Mouse (Mus musculus): ENCODE results near the gene Ifna6.
"Not testable (repeated sequence)": the region's sequence is repeated elsewhere in the genome, so short reads cannot be mapped to it uniquely, and the experiment has no call there.

Gene Ifna6

GRCm38 (mm10) chr4:88827116-88827515 is at the start of gene Ifna6:
Ifna6 (plus strand) TSS chr4:88827416.
- not testable (repeated sequence) for DNase-seq

- DNase-seq = not testable (repeated sequence)
Measured at GRCm38 (mm10) chr4:88779550-88779949, 47.7 kb upstream of the Ifna6 start, which contains the start of gene Gm13272. Gm13272 (plus strand) TSS chr4:88779850.

GRCm38 (mm10) chr4:88780320-88780719 is 46.9 kb upstream of the Ifna6 start:
- not testable (repeated sequence) for DNase-seq

GRCm38 (mm10) chr4:88781831-88782230 is 45.4 kb upstream of the Ifna6 start, which contains the start of gene Ifnz:
Ifnz (plus strand) TSS chr4:88782131.
- DNase-seq = not testable (repeated sequence)

- DNase-seq = peak; percentile 40
Measured at GRCm38 (mm10) chr4:88782335-88782734, 44.9 kb upstream of the Ifna6 start.

- DNase-seq = not testable (repeated sequence)
Measured at GRCm38 (mm10) chr4:88785409-88785808, 41.8 kb upstream of the Ifna6 start, which contains the start of gene Gm13276. Gm13276 (plus strand) TSS chr4:88785709.

GRCm38 (mm10) chr4:88788402-88788801 is 38.8 kb upstream of the Ifna6 start, which contains the start of gene Gm13277:
Gm13277 (plus strand) TSS chr4:88788632.
- DNase-seq = peak; percentile 85

GRCm38 (mm10) chr4:88791250-88791649 is 36.0 kb upstream of the Ifna6 start, which contains the start of gene Gm13278:
Gm13278 (plus strand) TSS chr4:88791550.
- not testable (repeated sequence) for DNase-seq

- DNase-seq = peak; percentile 77
Measured at GRCm38 (mm10) chr4:88793936-88794675, 33.1 kb upstream of the Ifna6 start, which contains the start of gene Gm13275. Gm13275 (plus strand) TSS chr4:88794487.

GRCm38 (mm10) chr4:88797097-88797496 is 30.1 kb upstream of the Ifna6 start, which contains the start of gene Gm13279:
Gm13279 (plus strand) TSS chr4:88797397.
- not testable (repeated sequence) for DNase-seq

- DNase-seq = not testable (repeated sequence)
Measured at GRCm38 (mm10) chr4:88799365-88799764, 27.9 kb upstream of the Ifna6 start, which contains the start of gene Gm13285. Gm13285 (plus strand) TSS chr4:88799665.

GRCm38 (mm10) chr4:88802954-88803353 is 24.3 kb upstream of the Ifna6 start, which contains the start of gene Gm13287:
Gm13287 (plus strand) TSS chr4:88803254.
- not testable (repeated sequence) for DNase-seq

GRCm38 (mm10) chr4:88805231-88805630 is 22.0 kb upstream of the Ifna6 start, which contains the start of gene Gm13288:
Gm13288 (plus strand) TSS chr4:88805531.
- DNase-seq = not testable (repeated sequence)

GRCm38 (mm10) chr4:88805761-88806160 is 21.5 kb upstream of the Ifna6 start:
- peak; percentile 40 for DNase-seq

- no peak for DNase-seq
Measured at GRCm38 (mm10) chr4:88815928-88816327, 11.3 kb upstream of the Ifna6 start, which contains the start of gene Ifna7. Ifna7 (plus strand) TSS chr4:88816228.

- DNase-seq = no peak
Measured at GRCm38 (mm10) chr4:88819659-88820058, 7.6 kb upstream of the Ifna6 start, which contains the start of gene Ifna11. Ifna11 (plus strand) TSS chr4:88819959.

- peak; percentile 4 for DNase-seq
Measured at GRCm38 (mm10) chr4:88822995-88823394, 4.2 kb upstream of the Ifna6 start.

GRCm38 (mm10) chr4:88830523-88830922 is 3.3 kb downstream of the Ifna6 start:
- DNase-seq = peak; percentile 21

GRCm38 (mm10) chr4:88835225-88835624 is 8.0 kb downstream of the Ifna6 start, which contains the start of gene Ifna5:
Ifna5 (plus strand) TSS chr4:88835525.
- not testable (repeated sequence) for DNase-seq

GRCm38 (mm10) chr4:88838828-88839227 is 11.6 kb downstream of the Ifna6 start:
- DNase-seq = peak; percentile 13

- DNase-seq = no peak
Measured at GRCm38 (mm10) chr4:88840058-88840457, 12.8 kb downstream of the Ifna6 start.

- no peak for DNase-seq
Measured at GRCm38 (mm10) chr4:88841438-88841911, 14.3 kb downstream of the Ifna6 start, which contains the start of gene Ifna4. Ifna4 (plus strand) TSS chr4:88841861.

GRCm38 (mm10) chr4:88845334-88845733 is 18.1 kb downstream of the Ifna6 start:
- no peak for DNase-seq
